Mouse (Mus musculus): ENCODE results near the gene Macrod2.

DNA sequence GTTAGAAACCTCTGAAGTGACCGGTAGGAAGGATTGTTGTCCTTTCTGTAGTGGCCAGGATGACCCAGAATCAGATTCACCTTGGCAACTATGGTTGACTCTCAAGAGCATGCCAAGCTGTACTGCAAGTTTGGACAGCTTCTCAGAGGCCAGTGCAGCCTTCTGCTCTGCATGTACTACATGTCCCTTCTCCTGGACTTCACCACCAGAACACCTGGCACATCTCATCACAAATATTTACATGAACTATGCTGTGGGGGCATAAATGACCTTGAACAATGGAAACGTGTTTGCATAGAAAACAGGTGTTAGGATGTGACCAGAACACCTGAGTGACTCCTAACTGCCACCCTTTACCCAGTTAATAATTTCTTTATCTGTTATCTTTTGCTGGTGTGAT is 957.5 kb downstream of the Macrod2 start:
- TF ChIP-seq CTCF (IDR thresholded peaks at IDR 0.05; ENCODE audit: borderline replicate concordance, insufficient read depth, low read depth, low read length) = no peak
- no peak for TF ChIP-seq POLR2A (IDR thresholded peaks at IDR 0.05; ENCODE audit: borderline replicate concordance, insufficient read depth, low read length)

All from cerebellum, adult 2 months (tissue).